ENCODE assay signal across 18 mouse cellular contexts in genomic region chr1:78889241-78889640, GRCm38 (mm10).
"Had no signal": no experiment of that assay in that cellular context is flagged by ENCODE, and none has a peak within 500 bp of the region (broad histone marks: within the 10 kb centered on the region; RNA-seq: fewer than 3 reads in every experiment).

No protein-coding gene starts in this region.

- DNase-seq: lung, adult 18-20 months; lung, embryonic 14.5 days; lung, postnatal 10 days; lung, postnatal 4 days; retina, postnatal 1 day; right cerebral cortex, adult 18-20 months; right cerebral cortex, postnatal 25 days; right cerebral cortex, postnatal 4 days; spleen, adult 18-20 months; thymus, adult 18-20 months; thymus, postnatal 14 days; thymus, postnatal 36 days had no signal

- H3K4me3 ChIP-seq: midbrain, embryonic 10.5 days; midbrain, embryonic 13.5 days; midbrain, embryonic 15.5 days; myocyte; neural tube, embryonic 13.5 days; neural tube, embryonic 15.5 days had no signal

- H3K9ac ChIP-seq: lung, embryonic 14.5 days; midbrain, embryonic 13.5 days; midbrain, embryonic 15.5 days; neural tube, embryonic 13.5 days; neural tube, embryonic 15.5 days had no signal

- H3K4me1 ChIP-seq: midbrain, embryonic 10.5 days; midbrain, embryonic 13.5 days; midbrain, embryonic 15.5 days; neural tube, embryonic 13.5 days; neural tube, embryonic 15.5 days had no signal

- H3K4me2 ChIP-seq: lung, embryonic 14.5 days; midbrain, embryonic 13.5 days; midbrain, embryonic 15.5 days; neural tube, embryonic 13.5 days; neural tube, embryonic 15.5 days had no signal

- H3K27ac ChIP-seq: midbrain, embryonic 10.5 days; midbrain, embryonic 13.5 days; midbrain, embryonic 15.5 days; neural tube, embryonic 13.5 days; neural tube, embryonic 15.5 days had no signal

- ATAC-seq: midbrain, embryonic 13.5 days; midbrain, embryonic 15.5 days had no signal

- H3K27me3 ChIP-seq: midbrain, embryonic 13.5 days; midbrain, embryonic 15.5 days; neural tube, embryonic 13.5 days; neural tube, embryonic 15.5 days had no signal

- H3K9me3 ChIP-seq: midbrain, embryonic 10.5 days; midbrain, embryonic 13.5 days; midbrain, embryonic 15.5 days; neural tube, embryonic 13.5 days; neural tube, embryonic 15.5 days had no signal

- H3K36me3 ChIP-seq: midbrain, embryonic 10.5 days; midbrain, embryonic 13.5 days; midbrain, embryonic 15.5 days; neural tube, embryonic 13.5 days; neural tube, embryonic 15.5 days had no signal
